Mouse (Mus musculus) liver, postnatal 0 days (tissue): ENCODE results near the gene Gm20388.

Experiments
- CTCF ChIP-seq: sonication (generic); IDR thresholded peaks from 2 replicates; pipeline ENCODE4 v1.5.1; 2016; ENCODE audit warnings: antibody characterized with exemption, low read depth
- EP300 ChIP-seq: IDR thresholded peaks from 2 replicates; pipeline ENCODE4 v1.6.1; 2016; ENCODE audit warnings: antibody characterized with exemption, low read depth, mild to moderate bottlenecking

DNA sequence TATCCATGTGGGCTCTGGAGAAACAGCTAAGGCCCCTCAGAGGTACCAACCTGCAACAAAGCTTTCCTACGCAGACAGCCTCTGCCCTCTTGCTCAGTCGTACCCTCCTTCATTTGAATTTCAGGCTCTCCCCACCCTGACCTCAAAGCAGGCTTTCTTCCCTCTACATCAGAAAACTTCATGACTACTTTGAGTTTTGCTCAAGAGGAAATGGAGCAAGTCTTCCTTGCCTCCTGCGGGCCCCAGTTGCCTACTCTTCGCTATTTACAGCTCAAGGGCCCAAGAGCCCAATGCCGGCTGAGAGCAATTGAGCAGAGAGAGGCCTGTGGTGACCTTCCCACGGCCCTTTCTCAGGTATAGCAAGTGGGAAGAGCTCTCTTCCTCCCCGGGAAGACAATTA, 4451.9 kb downstream of the Gm20388 start:
- no peak for TF ChIP-seq CTCF
- no peak for TF ChIP-seq EP300
